Mouse (Mus musculus): ENCODE measurements around the gene Prkcb. TPM values are rescaled to one million over a fixed set of nuclear protein-coding genes. Genes with fewer than 3 reads are reported as not detected.
A peak's percentile ranks its signal among the peaks of the same experiment; 100 is the strongest.

The Prkcb gene
- total RNA-seq, 2 experiments from 2014 or later: 1,042 to 1,074 TPM

GRCm38 (mm10) chr7:122350741-122351140 lies 62.2 kb downstream of the Prkcb start:
- intact Hi-C loops (cut with DNase I): no loop called here
- DNase-seq (ENCODE audit: low spot score in 2 of 2): peak in 1 of 2 experiments; percentile 66

GRCm38 (mm10) chr7:122351816-122352215 lies 63.3 kb downstream of the Prkcb start:
- DNase-seq (ENCODE audit: low spot score in 2 of 2): no peak
- intact Hi-C loops (cut with DNase I): no loop called here

GRCm38 (mm10) chr7:122352566-122353277 lies 64.2 kb downstream of the Prkcb start:
- no peak for DNase-seq (ENCODE audit: low spot score in 2 of 2)
- intact Hi-C loops (cut with DNase I): no loop called here

- intact Hi-C loops (cut with DNase I): no loop called here
- DNase-seq (ENCODE audit: low spot score in 2 of 2): no peak
Observed at GRCm38 (mm10) chr7:122353329-122353728, 64.8 kb downstream of the Prkcb start.

GRCm38 (mm10) chr7:122356941-122357340 lies 68.4 kb downstream of the Prkcb start:
- intact Hi-C loops (cut with DNase I): no loop called here
- DNase-seq (ENCODE audit: low spot score in 2 of 2): peak in 1 of 2 experiments; percentile 60

GRCm38 (mm10) chr7:122357847-122358246 lies 69.3 kb downstream of the Prkcb start:
- intact Hi-C loops (cut with DNase I): no loop called here
- DNase-seq (ENCODE audit: low spot score in 2 of 2): no peak

GRCm38 (mm10) chr7:122366635-122367034 lies 78.1 kb downstream of the Prkcb start:
- no peak for DNase-seq (ENCODE audit: low spot score in 2 of 2)
- intact Hi-C loops (cut with DNase I): no loop called here

GRCm38 (mm10) chr7:122367303-122368007 lies 78.9 kb downstream of the Prkcb start:
- peak in 1 of 2 experiments; percentile 84 for DNase-seq (ENCODE audit: low spot score in 2 of 2)
- intact Hi-C loops (cut with DNase I): no loop called here

- no peak for DNase-seq (ENCODE audit: low spot score in 2 of 2)
- intact Hi-C loops (cut with DNase I): no loop called here
Observed at GRCm38 (mm10) chr7:122370488-122370887, 81.9 kb downstream of the Prkcb start.

GRCm38 (mm10) chr7:122371947-122372346 lies 83.4 kb downstream of the Prkcb start:
- intact Hi-C loops (cut with DNase I): no loop called here
- DNase-seq (ENCODE audit: low spot score in 2 of 2): no peak

GRCm38 (mm10) chr7:122372349-122372748 lies 83.8 kb downstream of the Prkcb start:
- intact Hi-C loops (cut with DNase I): no loop called here
- no peak for DNase-seq (ENCODE audit: low spot score in 2 of 2)

GRCm38 (mm10) chr7:122376845-122377244 lies 88.3 kb downstream of the Prkcb start:
- DNase-seq (ENCODE audit: low spot score in 2 of 2): no peak
- intact Hi-C loops (cut with DNase I): no loop called here

- intact Hi-C loops (cut with DNase I): no loop called here
- no peak for DNase-seq (ENCODE audit: low spot score in 2 of 2)
Observed at GRCm38 (mm10) chr7:122377967-122378366, 89.4 kb downstream of the Prkcb start.

- intact Hi-C loops (cut with DNase I): no loop called here
- DNase-seq (ENCODE audit: low spot score in 2 of 2): peak in 1 of 2 experiments; percentile 47
Observed at GRCm38 (mm10) chr7:122378473-122378872, 89.9 kb downstream of the Prkcb start.

GRCm38 (mm10) chr7:122379292-122379691 lies 90.7 kb downstream of the Prkcb start:
- peak in 1 of 2 experiments; percentile 63 for DNase-seq (ENCODE audit: low spot score in 2 of 2)
- intact Hi-C loops (cut with DNase I): no loop called here

- peak in 1 of 2 experiments; percentile 63 for DNase-seq (ENCODE audit: low spot score in 2 of 2)
- intact Hi-C loops (cut with DNase I): no loop called here
Observed at GRCm38 (mm10) chr7:122380336-122381130, 92.0 kb downstream of the Prkcb start.

GRCm38 (mm10) chr7:122381560-122381959 lies 93.0 kb downstream of the Prkcb start:
- DNase-seq (ENCODE audit: low spot score in 2 of 2): no peak
- intact Hi-C loops (cut with DNase I): no loop called here

- no peak for DNase-seq (ENCODE audit: low spot score in 2 of 2)
Observed at GRCm38 (mm10) chr7:122383260-122383659, 94.7 kb downstream of the Prkcb start.

GRCm38 (mm10) chr7:122384891-122385290 lies 96.3 kb downstream of the Prkcb start:
- intact Hi-C loops (cut with DNase I): no loop called here

More at GRCm38 (mm10) chr7:122383260-122383659, 94.7 kb downstream of the Prkcb start:
- intact Hi-C loops (cut with DNase I): no loop called here

GRCm38 (mm10) chr7:122386567-122386966 lies 98.0 kb downstream of the Prkcb start:
- DNase-seq (ENCODE audit: low spot score in 2 of 2): no peak
- intact Hi-C loops (cut with DNase I): no loop called here

More at GRCm38 (mm10) chr7:122384891-122385290, 96.3 kb downstream of the Prkcb start:
- DNase-seq (ENCODE audit: low spot score in 2 of 2): no peak

Measured in left cerebral cortex, postnatal 25 days (tissue).